Mouse (Mus musculus) naive thymus-derived CD4-positive, alpha-beta T cell, adult 2 months (primary cell): Measurements from ENCODE around the gene Zfp574.
"Not testable (repeated sequence)": the region's sequence is repeated elsewhere in the genome, so short reads cannot be mapped to it uniquely, and the experiment has no call there.

Experiments used
- DNase-seq: peaks from one replicate; pipeline ENCODE4 v3.0.0-alpha.2; 2011; ENCODE audit warnings: low read depth

The Zfp574 gene

DNA sequence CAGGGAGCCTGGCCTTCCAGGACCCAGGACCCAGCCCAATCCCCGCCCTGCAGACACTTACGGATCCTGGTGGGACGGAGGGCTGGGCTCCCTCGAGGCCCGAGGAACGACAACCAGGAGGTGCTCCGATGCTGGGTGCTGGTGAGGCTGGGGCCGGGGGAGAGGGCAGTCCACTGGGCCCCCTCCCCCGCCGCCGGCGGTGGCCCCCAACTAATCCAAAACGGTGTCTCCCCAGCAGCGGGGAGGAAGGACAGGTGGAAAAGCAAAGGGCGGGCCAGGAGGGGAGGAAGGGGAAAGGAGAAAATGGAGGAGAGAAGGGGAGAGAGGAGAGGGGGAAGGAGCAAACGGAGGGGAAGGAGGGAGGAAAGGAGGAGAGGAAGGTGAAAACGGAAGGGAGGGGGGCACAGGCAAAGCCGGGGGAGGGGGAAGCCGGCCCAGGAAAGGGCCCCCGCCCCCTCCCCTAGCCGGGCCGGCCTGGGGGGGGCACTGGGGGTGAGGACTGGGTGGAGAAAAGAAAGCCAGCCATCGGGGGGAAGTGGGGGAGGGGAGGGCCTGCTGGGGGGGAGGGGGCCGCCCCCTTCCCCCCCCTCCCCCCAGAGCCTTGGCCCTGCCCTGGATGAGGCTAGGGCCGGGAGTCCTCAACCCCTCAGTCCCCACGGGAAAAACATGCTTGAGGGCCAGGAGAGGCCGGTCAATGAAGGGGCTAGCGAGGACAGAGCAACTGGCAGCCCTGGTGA lies at the start of gene Zfp574, which contains the start of gene Grik5:
Zfp574 (plus strand) TSS at position 589 of the 737 bp plus-strand sequence.
Grik5 (minus strand) TSS at position 368 of the 737 bp plus-strand sequence.
- no peak for DNase-seq

DNA sequence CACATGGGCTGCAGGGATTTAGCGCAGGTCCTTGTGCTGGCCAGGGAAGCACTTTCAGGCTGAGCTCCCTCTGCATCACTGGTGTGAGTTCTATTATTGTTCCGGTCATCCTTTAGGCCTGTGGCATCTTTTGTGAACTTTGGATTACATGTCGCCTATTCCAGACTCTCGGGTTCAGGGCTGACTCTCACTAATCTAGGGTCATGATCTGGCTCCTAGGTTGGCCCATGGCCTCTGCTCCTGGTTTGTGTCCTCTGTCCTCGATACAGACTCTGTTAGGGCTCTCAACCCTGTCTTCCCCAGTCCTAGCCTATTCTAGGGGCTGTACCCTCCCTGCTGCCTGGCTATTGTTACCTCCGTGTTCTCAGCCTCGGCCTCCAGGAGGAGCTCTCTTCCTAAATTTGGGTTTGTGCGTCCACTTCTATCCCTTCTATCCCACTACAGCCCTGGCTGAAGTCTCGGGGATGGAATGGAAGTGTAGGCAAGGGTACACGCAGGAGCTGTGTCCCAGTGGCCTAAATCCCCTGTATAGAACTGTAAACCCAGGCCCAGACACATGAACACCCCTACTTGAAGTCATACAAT lies 46.4 kb upstream of the Zfp574 start:
- no peak for DNase-seq

DNA sequence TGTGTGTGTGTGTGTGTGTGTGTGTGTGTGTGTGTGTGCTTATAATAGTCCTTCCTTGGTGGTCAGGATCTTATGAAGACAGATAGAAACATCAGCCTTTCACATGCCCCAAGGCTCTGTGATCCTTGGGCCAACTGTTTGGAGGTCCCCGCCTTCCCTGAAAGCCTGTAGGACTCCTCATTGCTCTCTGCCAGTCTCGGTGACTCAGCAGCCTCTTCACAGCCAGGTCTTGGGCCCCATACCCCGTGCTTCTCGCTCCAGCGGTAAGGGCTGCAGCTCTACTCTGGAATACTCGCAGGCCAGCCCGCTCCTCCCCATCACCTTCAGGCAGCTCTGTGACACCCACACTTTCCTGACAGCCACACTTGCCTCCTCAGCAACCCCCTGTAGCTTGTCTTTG lies 45.9 kb upstream of the Zfp574 start:
- no peak for DNase-seq

DNA sequence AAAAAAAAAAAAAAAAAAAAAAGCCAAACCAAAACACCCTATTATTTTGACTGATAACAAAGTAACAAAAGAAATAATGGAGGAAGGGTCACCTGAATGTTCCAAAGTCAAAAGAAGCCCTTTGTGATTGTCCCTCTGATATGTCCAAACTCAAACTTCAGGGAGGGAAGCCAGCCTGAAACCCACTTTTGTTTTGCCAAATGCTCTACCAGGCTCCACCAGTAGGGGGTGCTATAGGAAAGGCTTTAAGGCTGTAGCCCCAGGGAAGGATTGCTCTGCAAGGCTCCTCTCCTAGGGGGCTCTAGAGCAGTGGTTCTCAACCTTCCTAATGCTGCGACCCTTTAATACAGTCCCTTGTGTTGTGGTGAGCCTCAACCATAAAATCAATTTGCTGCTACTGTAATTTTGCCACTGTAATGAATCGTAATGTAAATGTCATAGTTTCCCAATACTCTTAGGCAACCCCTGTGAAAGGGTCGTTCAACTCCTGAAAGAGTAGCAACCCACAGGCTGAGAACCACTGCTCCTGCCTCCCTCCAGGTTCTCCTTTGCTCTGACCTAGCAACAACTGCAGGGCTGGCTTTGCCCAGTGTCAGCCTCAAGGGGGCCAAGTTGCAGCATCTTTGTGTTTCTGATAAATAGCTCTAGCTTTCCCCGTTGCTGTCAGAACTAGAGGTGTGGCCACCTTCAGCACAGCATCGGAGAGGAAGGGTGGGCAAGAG lies 42.2 kb upstream of the Zfp574 start:
- DNase-seq, result peak; percentile 85

DNA sequence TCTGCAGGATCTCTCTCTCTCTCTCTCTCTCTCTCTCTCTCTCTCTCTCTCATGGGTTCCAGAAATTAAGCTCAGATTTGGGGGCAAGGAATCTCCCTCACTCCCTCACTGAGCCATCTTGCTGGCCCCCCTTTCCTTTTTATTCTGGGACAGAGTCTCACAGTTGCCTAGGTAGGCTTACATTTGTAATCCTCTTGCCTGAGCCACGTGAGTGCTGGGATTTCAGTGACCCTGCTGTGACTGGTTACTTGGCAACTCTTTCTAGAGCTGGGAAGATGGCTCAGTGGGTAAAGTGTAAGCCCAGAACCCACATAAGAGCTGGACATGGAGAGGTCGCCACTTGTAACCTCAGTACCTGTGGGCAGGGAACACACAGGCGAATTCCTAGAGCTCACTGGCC lies 40.8 kb upstream of the Zfp574 start:
- no peak for DNase-seq

DNA sequence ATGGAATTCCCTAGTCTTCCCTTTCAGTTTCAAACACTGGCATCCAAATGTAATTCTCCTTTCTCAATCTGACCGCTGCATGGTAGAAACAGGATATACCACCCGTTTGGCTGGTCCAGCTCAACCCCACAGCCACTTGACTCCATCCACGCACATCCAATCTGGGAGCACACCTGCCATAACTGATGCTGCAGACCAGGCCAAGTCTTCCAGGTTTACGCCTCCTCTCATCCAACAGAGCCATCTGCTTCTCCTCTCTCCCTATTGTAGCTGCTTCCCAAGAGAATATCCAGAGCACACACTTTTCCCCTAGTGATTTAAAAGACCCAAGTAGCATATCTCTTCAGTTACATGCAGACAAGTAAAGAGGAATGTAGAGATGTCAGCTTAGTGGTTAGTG lies 37.6 kb upstream of the Zfp574 start:
- DNase-seq, result no peak

DNA sequence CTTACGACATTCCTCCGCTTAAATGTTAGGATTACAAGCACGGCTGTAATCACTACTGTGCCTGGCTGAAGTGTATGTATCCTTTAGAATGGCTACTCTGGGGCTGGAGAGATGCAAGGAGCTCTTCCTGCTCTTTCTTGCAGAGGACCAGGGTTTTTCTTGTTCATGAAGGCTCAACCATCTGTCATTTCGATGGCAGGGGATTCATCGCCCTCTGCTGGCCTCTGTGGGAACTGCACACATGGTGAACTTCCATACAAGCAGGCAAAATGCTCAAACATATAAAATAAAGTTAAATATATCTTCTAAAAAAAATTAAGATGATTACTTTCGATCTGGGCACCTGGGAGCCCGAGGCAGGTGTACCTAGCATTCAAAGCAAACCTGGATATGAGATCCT lies 36.5 kb upstream of the Zfp574 start:
- peak; percentile 78 for DNase-seq

DNA sequence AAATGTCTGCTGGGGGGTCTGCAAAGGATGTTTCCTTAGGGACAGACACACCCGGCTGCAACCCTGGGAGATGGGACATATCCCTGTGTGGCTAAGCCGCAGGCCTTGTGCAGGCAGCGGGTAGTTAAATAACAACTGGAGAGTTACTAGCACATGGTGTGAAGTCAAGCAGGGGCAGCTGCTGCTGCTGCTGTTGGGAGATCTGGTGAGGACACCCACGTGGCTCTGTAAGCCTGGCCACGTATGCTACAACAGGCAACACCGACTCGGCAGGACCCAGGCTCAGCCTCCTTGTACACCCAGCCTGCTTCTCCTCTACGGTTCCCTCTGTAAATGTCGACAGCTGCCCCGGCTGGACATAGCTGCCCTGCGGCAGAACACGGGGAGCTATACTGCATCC lies 30.4 kb upstream of the Zfp574 start:
- no peak for DNase-seq

DNA sequence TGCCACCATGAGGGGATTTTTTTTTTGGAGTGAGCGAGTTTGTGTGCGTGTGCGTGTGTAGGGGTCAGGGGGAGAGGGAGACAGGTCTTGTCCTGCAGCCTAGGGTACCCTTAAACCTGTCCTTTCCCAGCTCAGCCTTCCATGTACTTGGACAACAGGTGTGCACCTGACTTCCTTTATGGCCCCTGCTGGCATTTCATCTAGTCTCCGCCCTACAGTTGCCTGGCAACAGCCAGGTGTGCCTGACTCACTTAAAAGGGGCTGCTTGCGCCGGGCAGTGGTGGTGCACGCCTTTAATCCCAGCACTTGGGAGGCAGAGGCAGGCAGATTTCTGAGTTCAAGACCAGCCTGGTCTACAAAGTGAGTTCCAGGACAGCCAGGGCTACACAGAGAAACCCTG lies 27.8 kb upstream of the Zfp574 start:
- not testable (repeated sequence) for DNase-seq

DNA sequence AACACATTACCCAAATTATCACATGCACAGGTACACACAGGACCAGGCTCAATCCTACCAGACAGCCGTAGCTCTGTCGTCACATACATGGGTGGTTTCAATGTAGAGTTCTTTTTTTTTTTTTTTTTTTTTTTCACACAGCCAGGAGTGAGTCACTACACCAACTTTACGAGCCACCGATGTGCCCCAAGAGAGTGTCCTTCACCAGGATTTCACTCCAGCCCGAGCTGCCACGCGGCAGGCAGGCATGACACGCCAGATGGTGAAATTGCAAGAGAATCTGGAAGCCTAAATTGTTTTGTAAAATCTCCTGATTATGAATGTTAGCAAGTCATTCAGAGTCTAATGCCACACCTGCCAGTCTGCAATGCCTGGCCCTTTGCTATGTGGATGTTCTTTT lies 25.0 kb upstream of the Zfp574 start:
- DNase-seq, result no peak

DNA sequence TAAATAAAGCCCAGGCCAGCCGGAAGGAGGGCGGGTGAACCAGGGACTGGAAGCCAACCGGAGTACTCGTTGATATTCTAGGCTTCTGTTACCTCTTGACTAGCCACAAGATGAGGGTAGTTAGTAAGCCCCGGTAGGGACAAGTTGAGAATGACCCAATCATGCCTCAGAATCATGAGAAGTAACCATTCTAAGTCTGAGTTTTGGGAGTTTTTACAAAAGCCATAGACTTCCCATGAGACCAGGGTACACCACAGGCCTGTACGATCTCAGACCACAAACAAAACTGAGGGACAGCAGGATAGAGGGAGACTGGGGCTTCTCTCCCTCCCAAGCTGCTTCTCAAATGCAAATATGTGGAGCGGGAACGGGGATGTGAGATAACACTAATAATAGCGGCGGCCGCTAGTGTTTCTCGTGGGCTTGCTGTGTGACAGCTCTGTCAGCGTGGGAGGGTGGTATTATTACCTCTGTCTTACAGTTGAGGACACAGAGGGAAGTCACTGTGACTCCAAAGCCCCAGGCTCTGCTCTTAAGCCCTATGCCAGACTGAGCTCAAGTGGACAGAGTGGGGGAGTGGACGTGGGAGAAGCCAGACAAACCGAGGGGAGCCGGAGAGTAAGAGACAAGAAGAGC lies 23.0 kb upstream of the Zfp574 start:
- DNase-seq, result no peak

DNA sequence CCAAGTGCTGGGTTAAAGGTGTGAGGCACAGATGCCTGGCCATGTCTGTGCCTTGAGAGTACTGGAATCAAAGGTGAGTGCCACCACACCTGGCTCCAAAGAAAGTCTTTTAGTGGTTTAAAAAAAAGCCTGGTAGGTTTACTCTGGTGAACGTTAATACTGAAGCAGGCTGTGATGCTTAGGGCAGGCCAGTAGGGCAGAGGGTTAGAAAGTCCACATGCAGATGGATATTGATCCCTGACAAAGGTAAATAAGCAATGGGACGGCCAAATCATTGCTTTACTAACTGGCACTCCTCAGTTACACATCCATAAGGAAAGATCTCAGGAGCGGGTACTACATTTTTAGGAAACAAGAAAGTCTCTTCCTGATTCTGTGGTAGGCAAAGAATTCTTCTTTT lies 19.8 kb upstream of the Zfp574 start:
- no peak for DNase-seq

DNA sequence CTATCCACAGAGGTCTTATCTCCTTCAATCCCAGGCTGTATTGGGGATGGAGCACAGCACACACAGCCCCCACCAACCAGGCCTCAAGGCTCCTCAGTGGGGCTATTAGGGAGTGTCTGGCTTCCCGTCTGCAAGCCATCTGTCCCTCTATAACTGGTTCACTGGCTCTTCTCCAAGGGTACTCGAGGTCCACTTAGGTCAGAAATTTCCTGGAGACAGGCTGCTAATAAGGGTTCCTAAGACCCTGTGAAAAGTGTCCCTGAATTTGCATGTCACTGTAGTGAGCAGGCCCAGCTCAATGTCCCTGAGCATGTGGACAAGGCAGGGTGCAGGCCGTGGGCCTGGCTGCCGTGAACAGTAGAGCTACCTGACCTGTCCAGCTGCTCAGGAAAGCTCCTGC lies 15.4 kb upstream of the Zfp574 start:
- DNase-seq, result no peak

DNA sequence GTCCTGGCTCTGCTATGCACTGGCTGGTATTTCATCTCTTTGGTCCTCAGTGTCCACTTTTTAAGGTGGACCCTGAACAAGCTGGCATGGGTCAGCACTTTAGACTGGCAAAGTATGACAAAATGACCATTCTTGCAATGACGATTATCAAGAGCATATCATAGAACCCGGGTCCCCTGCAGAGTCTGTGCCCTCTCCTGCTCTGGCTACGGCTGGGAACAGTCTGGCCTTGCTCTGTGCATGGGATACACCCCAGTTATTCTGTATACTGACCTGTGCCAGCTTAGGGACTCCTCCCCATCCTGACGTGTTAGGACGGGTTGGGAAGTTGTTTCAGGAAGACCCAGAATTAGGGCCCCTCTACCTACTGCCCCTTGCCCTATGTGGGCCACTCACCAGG lies 14.5 kb upstream of the Zfp574 start:
- no peak for DNase-seq

DNA sequence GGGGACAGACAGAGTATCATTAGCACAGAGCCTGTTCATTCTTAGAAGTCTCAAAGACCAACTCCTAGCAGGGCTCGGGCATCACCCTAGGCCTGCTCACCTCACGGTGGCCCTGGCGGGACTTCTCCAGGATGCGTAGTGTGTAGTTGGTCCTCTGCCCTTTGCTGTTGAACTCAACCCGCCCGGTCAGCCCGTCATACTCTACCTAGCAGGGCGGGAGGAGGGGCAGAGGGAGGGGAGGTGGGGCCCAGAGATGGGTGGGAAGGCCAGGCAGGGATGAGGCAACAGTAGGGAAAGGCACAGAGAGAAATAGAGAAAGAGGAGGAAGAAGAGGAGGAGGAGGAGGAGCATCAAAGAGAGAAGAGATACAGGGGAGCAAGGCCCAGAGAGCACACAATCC lies 14.0 kb upstream of the Zfp574 start:
- DNase-seq, result no peak

DNA sequence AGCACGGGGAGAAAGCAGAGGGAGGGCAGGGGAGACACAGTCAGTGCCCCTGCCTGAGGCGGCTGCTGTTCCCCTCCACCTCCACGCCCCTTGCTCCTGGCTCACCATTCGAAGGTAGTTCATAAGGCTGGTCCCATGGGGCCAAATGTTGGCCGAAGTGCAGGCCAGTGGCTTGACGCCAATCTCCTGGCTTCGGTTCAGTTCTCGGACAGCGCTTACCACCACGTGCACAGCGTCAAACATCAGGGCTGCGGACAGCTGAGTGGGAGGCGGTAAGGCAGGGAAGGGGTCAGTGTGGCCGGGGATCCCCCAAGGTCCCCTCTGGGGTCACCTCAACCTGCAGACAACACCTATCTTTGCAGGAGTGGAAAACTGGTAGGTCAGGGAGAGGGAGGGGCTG lies 13.5 kb upstream of the Zfp574 start:
- no peak for DNase-seq

DNA sequence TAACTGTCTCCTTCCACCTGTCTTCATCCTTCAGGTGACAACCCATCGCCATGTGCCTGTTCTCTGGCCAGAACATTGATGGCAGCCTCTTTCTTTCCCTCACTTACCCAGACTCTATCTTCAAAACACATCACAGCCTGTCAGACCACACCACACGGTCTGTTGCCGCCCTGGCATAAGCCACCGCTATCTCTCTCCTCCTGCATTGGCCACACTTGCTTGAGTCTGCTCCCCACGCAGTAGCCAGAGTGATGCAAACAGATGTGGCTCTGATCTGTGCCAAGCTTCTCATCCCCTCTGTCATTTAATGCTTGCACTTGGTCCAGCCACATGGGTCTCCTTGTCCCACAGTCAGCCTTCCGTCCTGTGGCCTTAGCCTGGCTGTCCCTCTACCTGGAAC lies 9.0 kb upstream of the Zfp574 start:
- no peak for DNase-seq

DNA sequence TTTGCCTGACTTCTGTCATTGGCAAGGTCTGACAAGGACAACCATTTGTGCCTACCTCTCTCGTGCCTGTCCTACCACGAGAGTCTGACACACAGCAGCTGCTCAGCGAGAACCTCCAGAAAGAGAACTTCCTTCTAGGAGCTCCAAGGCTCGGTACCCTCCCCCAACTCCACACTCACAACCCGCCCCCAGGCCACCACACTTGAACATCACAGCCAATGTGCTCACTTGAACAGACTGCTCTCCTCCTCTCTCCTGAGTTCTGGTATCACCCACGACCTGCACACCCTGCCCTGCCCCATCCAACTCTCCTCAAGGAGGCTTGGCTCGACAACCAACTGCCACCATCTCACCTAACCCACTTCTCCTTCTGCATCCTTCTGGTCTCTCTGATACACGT lies 8.5 kb upstream of the Zfp574 start:
- no peak for DNase-seq

DNA sequence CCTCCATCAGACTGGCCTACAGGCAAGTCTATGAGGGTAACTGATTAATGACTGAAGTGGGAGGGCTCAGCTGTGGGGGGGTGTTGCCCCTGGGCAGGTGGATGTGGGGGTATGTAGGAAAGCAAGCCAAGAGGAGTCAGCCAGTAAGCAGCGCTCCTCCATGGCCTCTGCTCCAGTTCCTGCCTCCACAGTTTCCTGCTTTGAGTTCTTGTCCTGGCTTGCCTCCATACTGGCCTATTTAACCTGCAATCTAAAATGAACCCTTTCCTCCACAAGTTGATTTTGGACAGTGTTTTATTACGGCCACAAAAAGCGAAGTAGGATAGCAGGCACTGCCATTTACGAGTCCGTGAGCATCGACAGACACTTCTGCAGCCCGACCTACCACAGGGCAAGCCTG lies 5.0 kb upstream of the Zfp574 start:
- no peak for DNase-seq

DNA sequence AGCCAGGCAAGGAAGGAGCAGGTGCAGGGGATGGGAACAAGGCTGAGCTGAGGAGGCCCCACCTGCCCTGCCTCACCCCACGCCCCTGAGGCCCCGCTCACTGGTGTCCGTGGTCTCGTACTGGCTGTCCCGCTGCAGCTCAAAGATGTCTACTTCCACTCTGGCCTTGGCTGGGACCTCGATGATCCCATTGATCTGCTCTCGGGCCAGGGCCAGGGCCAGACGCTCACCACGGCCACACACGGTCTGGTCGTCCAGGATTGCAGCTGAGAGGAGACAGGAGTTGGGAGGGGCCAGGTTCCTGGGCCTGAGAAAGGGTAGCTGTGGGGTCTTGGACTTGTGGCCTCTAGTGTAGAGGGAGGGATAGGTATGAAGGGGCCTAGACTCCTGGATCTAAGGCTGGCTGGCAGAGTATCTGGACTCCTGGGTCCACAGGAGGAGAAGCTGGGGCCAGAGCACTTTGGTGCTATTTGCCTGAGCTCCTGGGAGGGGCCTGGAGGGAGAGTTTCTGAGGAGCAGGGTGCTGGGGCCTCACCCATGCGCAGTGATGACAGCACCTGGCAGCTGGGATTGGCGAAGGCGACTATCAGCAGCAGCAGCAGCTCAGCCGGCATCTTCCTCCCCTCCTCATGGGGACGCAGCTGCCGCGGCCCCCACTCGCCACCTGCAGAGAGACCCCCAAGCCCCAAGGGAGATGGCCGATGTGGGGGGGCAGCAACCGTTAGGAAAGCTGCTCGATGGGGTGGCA lies 4.3 kb upstream of the Zfp574 start:
- DNase-seq, result no peak

DNA sequence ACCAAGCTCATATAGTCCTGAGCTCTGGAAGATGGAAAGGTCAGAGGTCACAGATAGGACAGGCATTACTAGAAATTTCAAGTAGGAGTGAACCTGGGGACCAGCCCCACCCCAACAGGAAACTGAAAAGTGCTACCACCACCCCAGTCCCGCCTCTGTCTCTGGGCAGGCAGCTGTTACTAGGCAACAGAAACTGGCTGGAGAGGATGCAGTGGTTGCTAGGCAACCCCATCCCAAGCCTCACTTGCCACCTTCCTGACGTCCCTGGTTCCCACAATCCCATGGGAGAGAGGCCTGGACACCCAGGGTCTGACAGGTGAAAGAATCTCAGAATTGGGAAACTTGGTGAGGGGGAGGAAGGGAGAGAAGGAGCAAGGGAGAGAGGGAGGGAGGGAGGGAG lies 3.6 kb upstream of the Zfp574 start:
- DNase-seq, result no peak

DNA sequence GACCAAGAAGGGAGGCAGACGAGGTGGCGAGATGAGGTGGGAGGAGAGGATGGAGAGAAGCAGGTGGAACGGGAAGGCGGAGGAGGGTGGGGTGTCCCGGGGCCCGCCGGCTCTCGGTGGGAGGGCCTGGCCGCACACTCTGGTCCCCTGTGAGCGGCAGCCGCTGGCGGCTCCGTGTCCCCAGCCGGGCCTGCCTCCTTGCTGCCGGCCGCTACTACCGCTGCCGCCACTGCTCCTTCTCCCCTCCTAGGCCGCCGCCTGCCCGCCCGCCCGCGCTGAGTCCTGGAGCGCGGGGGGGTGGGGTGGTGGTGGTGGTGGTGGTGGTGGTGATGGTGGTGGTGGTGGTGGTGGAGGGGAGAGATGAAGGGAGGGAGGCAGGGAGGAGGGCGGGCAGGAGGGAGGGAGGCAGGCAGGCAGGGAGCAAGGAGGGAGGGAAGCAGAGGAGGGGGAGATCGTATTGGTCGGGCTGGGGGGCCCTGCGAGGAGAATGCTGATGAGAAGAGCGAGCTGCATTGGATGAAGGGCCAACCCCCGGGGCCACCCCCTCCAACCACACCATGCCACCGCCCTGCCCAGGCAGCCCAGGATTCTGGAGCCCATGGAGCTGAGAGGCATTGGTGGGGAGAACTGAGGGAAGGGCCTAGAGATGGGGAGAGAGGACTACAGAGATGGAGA lies 486 bp downstream of the Zfp574 start:
- DNase-seq, result peak; percentile 45
